Mouse (Mus musculus) urinary bladder, adult 18-20 months (tissue): Measurements from ENCODE around the gene Lrrc75b.
"Not testable (repeated sequence)": the region's sequence is repeated elsewhere in the genome, so short reads cannot be mapped to it uniquely, and the experiment has no call there.

Experiments
- DNase-seq, 2 experiments: peaks; one replicate each; pipeline ENCODE4 v3.0.0; 2022; ENCODE audit warnings: low spot score in 2 of 2, mixed read lengths in 2 of 2

Lrrc75b gene

DNA sequence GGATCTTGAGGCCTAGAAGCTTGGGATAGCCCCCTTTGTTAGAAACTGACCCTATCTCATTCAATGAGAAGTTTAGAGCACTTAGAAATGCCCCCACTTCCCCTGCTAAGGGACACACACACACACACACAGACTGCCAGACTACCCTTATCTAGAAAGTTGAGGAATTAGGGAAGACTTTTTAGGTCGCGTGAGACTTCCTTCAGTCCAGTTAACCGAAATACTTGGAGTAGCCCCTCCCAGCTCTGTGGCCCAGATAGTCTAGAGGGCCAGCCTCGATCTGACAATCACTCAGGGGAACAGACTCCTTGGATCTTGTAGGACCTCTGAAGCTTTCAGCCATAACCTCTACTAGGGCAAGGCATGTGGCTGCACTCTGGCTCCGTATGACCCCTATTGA lies 7.9 kb upstream of the Lrrc75b start:
- no peak for DNase-seq

DNA sequence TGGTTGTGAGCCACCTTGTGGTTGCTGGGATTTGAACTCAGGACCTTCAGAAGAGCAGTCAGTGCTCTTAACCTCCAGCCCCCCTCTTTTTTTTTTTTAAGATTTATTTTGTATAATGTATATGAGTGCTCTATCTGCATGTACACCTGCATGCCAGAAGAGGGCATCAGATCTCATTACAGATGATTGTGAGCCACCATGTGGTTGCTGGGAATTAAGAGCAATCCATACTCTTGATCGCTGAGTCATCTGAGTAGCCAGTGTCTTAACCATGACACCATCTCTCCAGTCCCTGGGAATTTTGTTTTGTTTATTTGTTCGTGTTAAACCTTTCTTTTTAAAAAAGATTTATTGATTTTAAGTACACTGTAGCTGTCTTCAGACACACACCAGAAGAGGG lies 6.6 kb upstream of the Lrrc75b start:
- DNase-seq = not testable (repeated sequence)

DNA sequence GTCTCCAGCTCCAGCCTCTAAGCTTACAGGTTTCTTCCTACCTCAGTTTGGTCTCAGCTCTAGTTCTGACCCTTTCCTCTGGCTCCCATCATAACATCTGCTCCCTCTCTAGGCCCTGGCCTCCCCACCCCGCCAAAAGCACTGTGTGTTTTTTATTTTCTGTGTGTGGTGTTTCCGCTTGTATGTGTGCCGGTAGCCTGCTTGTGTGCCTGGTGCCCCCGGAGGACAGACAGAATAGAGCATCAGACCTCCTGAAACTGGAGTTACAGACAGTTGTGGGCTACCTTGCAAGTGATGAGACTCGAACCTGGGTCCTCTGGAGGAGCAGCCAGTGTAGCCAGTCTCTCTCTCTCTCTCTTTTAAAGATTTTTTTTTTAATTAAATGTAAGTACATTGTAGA lies 6.2 kb upstream of the Lrrc75b start:
- DNase-seq = no peak

DNA sequence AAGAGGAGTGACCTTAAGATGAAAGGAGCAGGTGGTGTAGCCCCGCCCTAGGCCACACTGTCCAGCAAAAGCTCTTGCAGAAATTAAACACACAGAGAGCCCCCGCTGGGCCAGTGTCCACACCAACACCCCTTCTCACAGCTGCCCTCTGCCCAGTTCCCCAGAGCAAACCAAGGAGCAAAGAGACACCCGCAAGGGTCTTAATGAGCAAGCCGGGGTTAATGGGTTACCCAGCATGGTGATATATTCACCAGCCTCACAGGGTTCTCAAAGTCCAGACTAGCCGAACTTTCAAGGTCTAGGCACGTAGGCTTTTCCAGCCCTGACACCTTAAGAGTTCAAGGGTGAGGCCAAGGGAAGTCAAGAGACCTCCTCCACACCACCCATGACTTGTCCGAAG lies 5.8 kb upstream of the Lrrc75b start:
- no peak for DNase-seq

DNA sequence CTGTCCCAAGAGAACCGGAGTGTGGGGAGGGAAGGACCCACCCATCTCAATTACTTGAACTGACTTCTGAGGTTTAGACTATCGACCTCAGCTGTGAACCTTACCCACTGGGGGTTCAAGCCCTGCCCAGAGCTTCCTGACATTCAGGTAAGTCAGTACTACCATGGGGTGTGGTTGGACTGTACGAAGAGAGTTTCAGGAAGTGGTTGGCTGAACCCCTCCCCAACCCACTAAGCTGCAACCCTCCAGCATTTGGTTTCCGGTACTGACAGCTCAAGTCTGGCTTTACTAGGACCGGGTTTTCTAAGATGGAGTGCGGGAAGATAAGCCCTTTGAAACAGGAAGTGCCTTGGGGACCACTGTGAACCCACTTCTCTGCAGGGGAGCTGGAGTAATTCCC lies 5.3 kb upstream of the Lrrc75b start:
- DNase-seq = no peak

DNA sequence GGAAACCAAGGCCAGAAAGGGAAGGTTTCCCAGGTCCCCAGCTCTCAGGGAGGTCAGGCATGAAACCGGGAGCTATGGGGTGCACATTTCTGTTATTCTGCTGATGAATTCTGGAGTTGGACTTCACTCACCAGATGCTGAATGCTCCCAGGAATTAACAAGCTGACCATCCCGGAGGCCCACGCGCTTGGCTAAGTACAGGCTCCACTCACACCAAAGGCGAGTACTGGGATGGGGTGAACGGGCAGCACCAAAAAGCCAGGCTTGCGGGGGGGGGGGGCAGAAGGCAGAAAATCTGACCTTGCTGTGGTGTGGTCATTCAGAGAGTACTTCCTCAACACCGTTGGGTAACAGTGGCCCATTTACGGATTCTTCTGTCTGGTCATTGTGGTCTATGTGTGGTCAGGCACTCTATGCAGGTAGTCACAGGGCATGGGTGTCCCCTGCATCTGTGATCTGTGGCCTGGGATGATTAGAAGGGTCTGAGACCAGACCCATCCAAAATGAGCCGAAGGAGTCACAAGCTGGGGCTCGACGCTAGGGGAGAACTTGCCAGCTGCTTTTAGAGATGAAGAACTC lies 4.6 kb upstream of the Lrrc75b start:
- DNase-seq = no peak

DNA sequence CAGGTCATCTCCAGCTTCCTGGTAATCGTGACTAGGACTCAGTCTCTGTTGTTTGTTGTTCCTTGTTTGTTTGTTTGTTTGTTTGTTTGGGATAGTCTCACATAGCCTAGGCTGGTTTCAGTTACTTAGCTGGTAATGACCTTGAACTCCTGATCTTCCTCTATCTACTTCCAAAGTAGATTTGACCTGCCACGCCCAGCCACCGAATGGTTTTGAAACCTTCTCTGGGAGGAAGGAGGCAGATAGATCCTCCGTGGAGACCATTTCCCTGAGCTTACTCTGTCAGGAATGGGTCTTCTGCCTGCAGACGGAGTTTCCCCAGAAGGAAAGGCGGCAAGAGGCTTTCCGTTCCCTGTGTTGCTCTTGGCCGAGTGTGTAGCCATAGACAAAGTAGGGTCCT lies 2.5 kb upstream of the Lrrc75b start:
- DNase-seq = no peak

DNA sequence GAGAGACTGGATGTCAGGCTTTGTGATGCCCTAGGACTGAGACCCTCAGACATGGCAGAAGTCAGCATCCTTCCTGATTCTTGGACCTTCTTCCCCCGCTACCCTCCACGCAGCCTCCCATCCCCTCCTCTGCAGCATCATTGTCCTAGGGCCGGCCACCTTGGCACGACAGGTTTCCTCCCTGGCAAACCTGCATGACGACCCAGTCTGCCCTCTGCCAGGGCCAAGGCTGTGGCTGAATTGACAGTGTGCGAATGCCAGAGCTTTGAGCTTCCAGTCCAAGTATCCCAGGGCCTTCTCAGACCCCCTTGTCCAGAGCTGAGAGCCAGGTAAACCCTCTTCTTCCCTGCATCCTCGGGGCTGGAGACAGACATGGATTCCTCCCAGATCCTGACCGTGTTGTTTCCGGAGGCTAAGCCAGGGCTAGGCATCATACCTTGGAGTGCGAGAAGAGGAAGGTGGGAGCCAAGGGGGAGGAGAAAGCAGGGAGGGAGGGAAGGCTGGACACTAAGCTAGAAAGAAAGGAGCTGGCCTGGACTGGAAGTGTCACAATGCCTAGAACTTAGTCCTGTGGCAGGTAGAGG lies 1.0 kb upstream of the Lrrc75b start, which contains the start of gene Ggt1:
TSS of gene Ggt1 (plus strand) at position 534 of the 584 bp plus-strand sequence.
- DNase-seq = no peak

DNA sequence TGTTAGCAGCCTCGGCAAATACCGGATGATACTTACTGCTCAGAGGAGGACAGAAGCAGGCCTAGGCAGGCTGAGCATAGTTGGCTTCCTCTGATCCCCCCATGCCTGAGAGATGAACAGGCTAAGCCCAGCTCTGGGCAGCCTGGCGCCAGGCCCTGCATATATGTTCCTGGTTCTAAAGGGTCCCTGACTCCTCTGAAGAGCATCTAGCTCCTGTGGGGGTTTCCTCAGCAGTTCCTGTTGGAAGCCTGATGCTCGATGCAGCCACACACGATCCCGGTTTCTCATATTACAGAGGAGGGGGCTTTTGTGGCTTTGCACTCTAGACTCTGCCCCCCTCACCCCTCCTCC lies 394 bp upstream of the Lrrc75b start:
- no peak for DNase-seq

DNA sequence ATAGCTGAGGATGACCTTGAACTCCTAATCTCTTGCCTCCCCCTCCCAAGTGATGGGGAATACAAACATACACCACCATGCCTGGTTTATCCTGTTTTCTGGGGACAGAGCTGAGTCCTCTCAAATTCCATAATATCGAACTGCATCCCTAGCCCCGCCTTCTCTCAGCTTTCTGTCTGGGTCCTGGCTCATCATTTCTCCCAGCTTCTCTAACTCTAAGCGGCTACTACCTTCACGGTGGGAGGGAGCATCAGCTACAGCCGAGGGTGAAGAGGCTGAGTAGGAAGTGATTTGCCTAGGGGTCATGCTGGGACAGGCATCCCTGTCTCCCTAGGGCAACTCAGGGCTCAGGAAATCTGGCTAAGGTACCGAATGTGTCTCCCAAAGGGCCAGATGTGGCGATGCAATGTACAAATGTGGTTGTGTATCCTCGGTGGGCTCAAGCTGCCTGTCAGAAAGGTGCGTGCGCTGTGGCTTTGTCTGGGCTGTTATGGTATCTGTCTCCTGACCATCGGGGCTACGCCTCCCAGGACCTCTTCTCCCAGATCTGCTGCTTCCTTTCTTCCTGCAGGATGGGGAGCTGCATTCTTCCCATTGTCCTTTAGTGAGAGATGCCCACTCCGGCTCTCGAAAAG lies 972 bp downstream of the Lrrc75b start:
- no peak for DNase-seq

DNA sequence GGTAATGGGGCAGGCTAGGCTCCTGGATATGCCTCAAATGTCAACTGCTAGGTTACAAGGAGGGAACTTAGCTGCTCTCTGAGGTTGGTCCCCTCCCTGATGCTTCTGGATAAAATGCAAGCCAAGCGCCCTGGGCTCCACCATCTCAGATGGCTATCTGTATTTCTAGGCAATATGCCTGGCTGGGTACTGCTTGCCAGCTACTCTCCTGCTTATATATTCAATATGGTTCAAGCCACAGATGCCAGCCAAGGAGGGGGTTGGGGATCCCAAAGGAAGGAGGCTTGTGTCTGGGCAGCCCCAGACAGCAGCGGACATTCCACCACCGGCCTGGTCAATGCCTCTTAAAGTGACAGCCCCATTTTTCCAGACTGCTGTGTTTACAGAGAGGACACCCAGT lies 1.6 kb downstream of the Lrrc75b start:
- no peak for DNase-seq

DNA sequence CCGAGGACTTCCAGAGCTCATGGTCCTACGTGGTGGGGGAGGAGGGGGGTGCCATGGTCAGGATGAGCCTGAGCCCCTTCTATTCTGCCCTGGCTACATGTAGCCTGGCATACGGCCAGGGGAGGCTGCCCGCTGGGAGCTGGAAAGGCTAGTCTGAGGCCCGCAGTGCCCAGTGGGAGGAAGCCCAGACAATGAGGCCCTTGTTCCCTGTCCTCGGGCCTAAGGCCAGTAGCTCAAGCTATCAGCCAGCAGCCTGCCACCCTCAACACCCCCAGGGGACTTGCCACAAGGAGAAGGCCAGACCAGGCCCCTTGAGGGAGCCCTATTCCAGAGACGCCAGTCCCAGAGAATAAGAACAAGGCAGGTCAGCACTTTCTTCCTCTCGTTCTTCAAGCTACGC lies 4.1 kb downstream of the Lrrc75b start:
- no peak for DNase-seq

DNA sequence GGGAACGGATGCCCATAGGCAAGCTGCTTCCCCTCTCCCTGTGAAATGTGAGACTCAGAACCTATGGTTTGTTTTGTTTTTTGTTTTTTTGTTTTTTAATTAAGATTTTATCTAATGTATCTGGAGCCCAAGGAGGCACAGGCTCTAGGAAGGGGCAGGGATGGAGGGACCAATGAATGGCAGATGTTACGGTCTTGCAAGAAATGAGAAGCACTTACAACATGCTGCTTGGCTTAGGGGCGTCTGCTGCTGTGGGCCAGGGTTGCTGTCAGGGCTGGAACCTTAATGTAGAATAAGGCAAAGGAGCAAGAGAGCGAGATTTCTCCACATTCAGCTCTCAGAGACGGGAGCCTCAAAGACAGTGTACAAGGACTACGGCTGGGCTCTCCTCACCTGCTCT lies 4.6 kb downstream of the Lrrc75b start:
- DNase-seq = no peak

DNA sequence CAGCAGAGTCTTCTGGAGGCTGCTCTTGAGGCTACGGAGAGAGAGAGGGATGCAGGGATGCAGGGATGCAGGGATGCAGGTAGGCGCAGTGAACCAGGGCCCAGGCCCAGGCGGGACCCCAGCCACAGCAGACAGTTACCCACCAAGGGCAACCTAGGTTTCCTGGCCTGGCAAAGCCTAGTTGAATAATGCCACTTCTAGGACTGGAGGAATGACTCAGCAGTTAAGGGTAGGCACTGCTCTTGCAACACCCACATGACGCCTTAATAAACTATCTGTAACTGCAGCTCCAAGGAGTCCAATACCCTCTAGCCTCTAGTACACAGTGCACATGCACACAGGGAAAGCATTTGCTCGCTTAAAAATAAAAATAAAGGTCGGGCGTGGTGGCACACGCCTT lies 6.0 kb downstream of the Lrrc75b start:
- no peak for DNase-seq

DNA sequence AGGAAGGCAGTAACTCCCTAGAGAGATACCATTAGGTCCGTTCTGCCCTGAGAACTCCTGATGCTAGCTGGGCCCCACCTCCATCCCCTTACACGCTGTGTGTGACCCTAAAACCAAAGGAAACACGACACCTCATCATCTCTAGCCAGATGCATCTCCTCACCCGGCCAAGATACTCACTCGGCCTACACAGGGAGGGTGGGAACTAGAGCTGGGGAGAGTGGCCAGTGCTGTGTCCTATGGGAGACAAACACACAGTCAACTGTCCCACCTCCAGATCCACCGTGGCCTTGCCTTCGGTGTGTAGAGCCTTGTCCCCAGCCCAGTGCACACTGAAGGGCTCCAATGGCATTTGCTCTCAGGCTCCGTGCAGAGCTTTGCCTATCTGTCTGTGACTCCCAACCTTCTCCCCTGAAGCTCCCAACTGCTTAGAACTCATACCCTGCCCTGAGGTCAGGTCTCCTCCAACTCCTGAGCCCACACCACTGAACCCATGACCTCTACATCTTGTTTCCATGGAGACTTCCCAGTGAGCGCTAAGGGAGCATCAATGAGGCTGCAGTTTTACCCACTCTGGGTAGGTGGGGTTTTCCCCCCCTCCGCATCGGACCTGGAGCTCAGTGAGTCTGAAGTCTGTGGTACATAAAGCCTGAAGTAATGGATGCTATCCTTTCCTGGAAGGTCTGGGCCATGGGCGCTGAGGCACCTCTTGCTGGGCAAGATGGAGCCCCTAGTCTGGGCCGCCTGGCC lies 7.3 kb downstream of the Lrrc75b start:
- no peak for DNase-seq

DNA sequence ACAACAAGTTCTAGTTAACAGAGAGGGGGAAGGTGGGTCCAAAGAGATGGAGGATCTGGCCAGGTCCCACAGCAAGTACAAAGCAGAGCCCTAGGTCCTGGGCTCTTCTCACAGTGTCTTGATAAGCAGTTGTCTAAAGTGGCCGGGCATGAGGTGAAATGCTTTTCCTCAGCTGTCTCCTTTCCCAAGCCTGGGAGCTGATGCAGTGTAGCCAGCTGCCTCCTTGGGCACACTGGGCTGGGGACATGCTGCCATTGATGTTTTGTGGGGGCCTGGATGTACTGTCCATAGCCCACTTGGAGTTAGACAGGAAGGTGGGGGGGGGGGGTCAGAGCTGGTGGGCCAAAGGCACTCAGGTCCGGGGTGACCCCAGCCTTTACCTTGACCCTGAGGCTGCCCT lies 8.0 kb downstream of the Lrrc75b start:
- DNase-seq = no peak

DNA sequence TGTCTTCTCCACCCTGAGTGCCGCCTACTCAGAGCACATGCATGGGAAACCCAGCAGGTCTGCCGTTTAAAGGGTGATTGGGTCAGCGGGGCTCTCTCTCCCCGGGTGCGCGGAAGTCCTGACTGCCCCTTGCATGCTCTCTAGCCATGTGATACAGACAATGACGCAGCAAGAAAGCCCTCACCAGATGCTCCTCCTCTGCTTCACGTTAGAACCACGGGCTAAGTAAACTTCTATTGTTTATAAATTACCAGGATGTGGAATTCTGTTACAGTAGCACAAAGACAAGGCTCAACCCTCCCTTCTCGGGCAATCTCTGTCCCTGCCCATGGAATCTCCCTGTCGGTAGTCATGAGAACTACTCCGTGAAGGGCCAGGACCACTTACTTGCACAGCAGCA lies 9.0 kb downstream of the Lrrc75b start:
- no peak for DNase-seq

DNA sequence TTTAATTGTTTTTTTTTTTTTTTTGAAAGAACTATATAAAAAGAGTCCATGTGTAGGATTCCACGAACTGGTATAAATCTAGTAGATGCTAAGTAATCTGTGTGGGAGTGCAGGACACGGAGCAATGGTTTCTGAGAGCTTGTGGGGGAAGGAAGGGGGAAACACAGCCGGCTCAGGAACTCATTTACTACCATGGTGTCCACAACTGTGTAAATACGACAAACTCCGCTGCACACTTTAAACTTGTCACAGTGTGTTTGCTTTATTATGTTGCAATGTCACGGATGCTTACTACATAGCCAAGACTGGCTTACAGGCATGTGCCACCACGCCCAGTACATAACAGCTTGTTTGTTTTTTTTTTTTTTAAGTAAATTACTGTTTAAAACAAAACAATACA lies 10.2 kb downstream of the Lrrc75b start:
- no peak for DNase-seq

DNA sequence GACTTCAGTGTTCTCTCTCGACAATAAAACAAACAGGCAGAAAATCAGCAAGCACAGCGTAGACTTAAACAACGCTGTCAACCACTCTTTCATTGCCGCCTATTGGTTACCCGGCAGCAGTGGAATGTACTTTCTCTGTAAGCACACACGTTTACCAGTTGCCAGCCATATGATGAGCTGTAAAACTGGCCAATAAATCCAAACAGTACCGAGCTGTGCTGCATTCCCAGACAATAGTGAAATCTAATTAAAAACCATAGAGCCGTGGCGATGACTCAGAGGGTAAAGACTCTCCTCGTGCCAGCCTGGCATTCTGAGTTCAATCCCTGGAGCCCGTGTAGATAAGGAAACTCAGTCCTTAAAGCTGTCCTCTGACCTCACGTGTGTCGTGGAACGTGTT lies 11.6 kb downstream of the Lrrc75b start:
- no peak for DNase-seq

DNA sequence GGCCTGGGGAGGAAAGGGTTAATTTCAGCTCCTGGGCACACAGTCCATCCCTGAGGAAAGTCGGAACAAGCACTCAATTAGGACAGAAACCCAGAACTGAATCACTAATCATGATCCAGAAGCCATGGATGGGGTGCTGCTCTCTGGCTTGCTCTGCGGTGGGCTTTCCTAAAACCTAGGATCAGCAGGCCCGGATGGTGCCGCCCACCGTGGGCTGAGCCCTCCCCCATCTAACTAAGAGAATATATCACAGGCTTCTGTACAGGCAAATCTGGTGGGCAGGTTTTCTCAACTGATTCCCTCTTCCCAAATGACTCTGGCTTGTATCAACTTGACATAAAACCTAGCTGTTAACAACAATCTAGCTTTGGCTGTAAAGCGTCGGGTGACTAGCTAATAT lies 12.2 kb downstream of the Lrrc75b start:
- DNase-seq = no peak

DNA sequence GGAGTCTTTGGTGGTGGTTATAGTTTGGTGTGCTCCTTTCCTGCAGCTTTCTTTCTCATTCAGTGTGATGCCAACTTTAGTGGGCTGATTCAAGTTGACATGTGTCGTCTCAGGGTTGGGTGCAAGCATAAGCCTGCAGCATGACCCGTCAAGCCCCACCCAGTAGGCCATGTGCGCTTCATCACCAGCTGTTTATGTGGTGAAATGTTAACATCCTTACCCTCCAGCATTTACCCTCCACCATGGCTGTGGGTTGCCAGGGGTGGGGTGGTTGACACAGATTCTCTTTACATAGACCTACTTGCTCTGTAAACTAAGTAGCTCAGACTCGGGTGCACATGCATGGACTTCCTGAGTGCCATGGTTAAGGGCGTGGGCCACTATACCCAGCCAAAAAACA lies 24.0 kb downstream of the Lrrc75b start:
- DNase-seq = no peak

DNA sequence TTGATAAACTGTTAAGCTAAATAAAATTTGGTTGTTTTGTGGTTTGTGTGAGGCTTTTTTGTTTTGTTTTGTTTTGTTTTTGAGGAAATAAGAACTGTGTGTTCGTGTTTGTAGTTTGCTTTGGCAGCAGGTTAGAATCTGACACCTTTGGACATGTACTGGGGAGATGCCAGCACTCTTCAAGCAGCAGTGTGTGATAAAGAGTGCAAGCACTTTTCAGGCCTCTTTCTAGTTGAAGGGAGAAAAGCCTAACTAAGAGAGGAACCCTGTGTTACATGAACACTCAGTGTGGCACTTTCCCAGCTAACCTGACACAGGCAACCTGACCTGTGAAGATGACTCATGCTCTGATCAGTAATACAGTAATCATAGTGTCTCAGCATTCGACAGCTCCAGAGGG lies 24.7 kb downstream of the Lrrc75b start:
- DNase-seq = no peak

DNA sequence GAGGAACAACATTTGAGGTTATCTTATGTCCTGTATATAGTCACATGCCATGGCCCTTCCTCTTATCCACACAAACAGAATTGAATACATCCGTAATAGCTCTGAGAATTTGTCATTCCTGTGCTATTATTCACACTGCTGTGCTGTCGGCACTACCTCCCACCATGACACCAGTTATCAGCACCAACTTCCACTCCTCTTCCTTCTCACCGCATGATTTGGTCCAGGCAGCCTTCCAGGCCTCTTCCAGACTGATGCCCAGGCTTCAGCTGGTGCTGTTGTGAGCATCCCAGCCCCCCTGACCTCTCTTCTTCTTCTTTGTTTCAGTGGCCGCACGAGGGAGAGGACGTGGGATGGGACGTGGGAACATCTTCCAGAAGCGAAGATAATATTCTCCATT lies 25.2 kb downstream of the Lrrc75b start:
- no peak for DNase-seq
